Mouse (Mus musculus) cerebellum, adult 11-12 months (tissue): ENCODE measurements around the gene Gskip.

Experiments used
- DNase-seq: peaks from one replicate; pipeline ENCODE4 v3.0.0; 2022

Gene Gskip

DNA sequence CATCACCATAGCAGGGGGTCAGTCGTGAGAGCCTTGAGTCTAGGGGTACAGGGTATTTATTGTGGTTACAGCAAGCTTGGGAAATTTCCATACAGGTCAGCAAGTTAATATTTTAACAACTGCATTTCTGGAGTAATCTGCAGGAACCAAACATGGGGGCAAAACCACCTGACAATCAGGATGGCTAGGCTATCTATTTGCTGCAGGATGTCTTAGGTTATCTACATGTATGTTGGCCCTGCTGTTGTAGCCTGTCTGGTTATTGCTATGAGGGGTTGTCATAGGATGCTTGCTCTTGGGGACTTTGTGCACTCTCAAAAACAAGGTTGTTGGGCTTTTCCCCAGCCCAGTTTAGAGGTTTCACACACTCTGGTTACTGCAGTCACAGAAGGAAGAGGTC lies 40.0 kb downstream of the Gskip start:
- DNase-seq, result no peak

GRCm38 (mm10) chr12:105725736-105726135 lies 41.1 kb downstream of the Gskip start:
- no peak for DNase-seq

- no peak for DNase-seq
Observed at GRCm38 (mm10) chr12:105727268-105727667, 42.6 kb downstream of the Gskip start.

- no peak for DNase-seq
Observed at GRCm38 (mm10) chr12:105727964-105728363, 43.3 kb downstream of the Gskip start.

GRCm38 (mm10) chr12:105730851-105731460 lies 46.3 kb downstream of the Gskip start:
- DNase-seq, result no peak

DNA sequence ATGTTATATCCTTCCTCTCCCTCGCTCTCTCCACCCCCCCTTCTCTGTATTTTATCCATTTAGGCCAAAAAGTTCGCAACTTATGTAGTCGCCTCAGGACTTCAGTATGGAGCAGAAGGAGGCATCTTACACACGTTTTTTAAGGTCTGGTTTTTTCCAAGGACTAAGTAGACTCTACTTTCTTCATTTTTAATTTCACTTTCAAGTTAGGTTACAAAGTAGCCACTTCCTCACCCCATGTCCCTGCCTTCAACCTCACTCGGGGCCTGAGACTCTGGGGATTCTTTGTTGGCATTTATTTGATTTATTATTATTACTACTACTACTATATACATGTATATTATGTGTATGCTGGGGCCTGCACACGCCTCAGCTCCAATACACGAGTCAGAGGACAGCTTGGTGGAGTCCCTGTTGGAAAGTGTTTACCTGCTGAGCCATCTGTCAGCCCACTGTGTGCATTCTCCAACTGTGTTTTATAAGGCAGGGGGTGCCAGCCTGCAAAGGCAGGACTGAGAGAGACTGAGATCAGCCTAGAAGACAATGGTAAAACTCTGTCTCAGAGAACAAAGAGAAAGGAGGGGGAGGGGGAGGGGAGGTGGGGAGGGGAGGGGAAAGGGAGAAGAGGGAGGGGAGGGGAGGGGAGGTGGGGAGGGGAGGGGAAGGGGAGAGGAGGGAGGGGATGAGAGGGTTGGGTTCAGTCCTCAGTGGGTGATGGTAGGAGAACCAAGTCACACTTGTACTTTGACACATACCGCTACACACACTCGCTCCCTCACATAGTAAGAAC lies 48.9 kb downstream of the Gskip start:
- DNase-seq, result no peak

DNA sequence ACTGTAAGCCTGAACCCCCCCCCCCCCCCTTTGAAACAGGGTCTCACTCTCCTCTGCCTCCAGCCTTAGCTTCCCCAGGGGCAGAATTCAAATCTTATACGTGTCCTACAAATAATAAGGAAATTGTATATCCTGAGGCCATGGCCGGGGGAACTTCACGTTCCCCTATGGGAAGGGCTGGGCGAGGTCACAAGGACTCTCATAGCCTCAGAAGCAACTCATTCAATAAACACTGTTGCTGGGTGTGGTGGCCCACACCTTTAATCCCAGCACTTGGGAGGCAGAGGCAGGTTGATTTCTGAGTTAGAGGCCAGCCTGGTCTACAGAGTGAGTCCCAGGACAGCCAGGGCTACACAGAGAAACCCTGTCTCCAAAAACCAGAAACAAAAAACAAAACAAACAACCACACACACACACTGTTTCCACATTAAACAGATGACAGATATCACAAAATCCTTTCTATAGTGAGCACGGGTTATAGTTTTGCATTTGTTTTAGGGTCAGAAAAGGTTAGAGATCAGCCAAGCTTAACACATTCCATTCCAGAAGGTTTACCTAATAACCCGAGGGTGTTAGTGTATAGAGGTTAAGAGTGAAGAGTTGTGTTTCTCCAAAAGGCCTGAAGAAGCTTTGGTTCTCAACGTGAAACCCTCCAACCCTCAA lies 50.7 kb downstream of the Gskip start:
- no peak for DNase-seq

GRCm38 (mm10) chr12:105735889-105736251 lies 51.2 kb downstream of the Gskip start:
- no peak for DNase-seq

- DNase-seq, result no peak
Observed at GRCm38 (mm10) chr12:105738316-105739096, 53.9 kb downstream of the Gskip start.

- no peak for DNase-seq
Observed at GRCm38 (mm10) chr12:105739656-105740055, 55.0 kb downstream of the Gskip start.

- no peak for DNase-seq
Observed at GRCm38 (mm10) chr12:105748114-105748513, 63.5 kb downstream of the Gskip start.
